Mouse (Mus musculus): Measurements from ENCODE around the gene Misp.

DNA sequence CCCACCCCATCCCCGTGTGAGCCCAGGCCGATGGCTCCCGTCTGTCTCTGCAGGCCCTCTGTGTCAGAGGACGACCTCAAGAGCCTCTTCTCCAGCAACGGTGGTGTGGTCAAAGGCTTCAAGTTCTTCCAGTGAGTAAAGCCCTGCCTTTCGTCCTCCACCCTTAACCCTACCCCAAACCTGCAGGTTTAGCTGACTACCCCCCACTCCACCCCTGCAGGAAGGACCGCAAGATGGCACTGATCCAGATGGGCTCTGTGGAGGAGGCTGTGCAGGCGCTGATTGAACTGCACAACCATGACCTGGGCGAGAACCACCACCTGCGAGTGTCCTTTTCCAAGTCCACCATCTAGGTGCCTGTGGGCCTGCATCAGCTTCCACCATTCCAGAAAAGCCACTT is 42.1 kb downstream of the Misp start:
- TF ChIP-seq MAX (IDR thresholded peaks at IDR 0.05; ENCODE audit: low read length) (no peak), POLR2A (IDR thresholded peaks at IDR 0.05; ENCODE audit: low read depth, low read length) (no peak), CTCF (conservative IDR thresholded peaks at IDR 0.05 in 1 of 2, IDR thresholded peaks at IDR 0.05 in 1 of 2; ENCODE audit: low read depth in 2 of 2, low read length in 2 of 2) (no peak), E2F4 (IDR thresholded peaks at IDR 0.05; ENCODE audit: insufficient replicate concordance, low read depth, low read length) (no peak), NRF1 (IDR thresholded peaks at IDR 0.05; ENCODE audit: low read depth, low read length) (no peak)

Data from CH12.LX (cell line).